Mouse (Mus musculus) liver (tissue): Measurements from ENCODE around the gene Atp9a.

Experiments used
- DNase-seq: peaks from one replicate; pipeline ENCODE4 v3.0.0-alpha.2; 2020; ENCODE audit warnings: mixed read lengths

The Atp9a gene

DNA sequence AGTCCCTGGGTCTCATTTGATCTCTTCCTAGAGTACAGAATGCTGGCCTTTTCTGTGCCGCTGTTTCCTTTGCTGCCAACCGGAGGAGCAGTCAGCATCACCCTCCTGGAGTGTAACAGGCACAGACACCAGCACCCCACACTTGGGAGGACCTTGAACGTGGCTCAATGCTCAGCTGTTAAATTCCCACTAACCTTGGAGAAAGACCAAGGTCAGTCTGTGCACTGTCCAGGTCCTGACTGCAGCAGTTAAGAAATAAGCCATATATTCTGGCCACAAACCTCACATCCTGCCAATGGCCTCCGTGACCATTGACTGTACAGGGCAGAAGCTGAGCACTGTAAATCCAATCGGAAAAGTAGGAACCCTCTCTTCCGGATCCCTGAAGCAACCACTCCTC is 148.5 kb downstream of the Atp9a start:
- no peak for DNase-seq

DNA sequence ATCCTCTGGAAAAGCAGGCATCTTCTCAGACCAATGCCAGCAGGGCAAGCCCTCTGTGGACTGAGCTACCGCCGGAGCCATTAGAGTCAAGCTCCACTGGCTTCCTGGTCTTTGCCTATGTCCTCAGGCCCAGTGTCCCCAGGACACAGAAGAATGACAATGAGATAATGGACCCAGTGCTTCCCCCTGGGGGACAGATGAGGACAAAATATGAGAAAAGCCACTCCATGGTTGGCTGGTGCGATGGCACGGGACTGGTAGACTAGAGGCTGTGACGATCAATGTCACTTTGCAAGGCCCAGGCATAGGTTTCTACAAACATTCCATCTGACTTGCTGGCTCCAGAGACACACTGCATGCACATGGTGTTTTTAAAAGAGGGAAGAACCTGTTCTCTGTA is 149.2 kb downstream of the Atp9a start:
- no peak for DNase-seq

DNA sequence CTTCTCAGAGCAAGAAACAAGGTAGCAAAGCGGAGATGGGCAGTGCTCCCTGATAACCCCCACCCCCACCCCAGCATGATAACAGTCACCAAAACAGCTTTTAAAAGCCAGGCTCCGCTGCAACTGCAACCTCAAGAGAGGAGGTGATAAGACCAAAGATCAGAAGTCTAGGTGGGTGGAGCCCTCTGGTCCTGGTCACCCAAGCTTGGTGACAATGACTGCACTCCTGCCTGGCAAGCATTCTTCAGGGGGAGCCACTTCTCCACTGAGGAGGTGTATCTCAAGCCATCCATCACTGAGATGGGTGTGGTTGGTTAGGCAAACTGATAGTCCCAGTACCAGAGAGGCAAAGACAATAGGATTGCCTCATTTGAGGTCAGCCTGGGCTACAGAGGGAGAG is 151.1 kb downstream of the Atp9a start:
- peak; percentile 28 for DNase-seq

DNA sequence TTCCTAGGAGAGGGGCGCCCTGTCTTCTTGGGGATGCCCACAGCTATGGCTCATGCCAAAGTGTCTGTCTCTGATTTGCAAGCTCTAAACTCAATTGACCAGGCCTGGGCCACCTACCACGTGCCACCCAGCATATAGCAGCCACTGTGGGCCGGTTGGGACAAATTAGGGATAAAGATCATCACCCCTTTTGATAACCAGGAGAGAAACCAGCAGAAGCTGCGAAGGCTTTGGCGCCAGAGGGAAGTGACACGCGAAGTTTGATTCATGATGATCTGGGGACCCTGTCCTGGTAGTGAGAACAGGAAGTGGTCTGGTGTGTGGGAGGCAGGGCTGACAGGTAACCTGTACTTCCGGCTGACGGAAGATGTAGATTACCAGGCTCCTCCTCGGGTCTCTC is 151.7 kb downstream of the Atp9a start:
- no peak for DNase-seq

- DNase-seq, result peak; percentile 66
These were observed 152.0 kb downstream of the Atp9a start for GRCm38 (mm10) chr2:168590168-168590551.

DNA sequence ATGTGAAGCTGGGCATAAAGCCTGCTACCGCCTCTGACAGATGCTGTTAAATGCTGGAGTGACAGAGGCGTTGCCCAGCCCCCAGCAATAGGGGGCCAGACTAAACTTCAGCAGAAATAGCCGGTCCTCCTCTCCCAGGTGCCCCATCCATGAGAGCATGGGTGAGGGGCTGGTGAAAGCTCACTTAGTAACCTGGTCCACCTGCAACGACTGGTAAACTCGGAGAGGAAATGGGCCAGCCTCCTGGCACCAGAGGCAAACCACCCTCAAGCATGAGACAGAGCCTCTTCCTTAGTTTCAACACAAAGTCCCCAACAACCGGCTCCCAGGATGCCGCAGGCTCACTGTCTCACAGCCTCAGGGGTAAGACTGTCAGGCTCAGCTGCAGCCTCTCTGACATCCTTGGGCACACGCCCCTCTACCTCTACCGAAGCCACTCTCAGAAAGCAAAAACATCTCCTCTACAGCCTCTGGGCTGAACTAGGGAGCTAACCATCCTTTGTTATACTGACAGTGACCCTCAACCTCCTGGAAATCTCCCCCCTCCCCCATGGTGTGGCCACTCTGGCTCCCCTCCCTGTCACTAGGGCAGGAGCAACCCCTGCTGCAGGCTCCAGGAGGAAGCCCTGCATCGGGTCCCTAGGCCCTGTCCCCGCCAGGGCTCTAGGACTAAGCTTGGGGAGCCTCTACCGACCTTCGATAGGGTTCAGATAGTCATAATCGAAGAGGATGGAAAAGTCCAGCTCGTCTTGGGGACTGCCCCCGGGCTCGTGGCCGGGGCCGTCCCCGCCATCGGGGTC is 152.6 kb downstream of the Atp9a start:
- DNase-seq, result no peak

GRCm38 (mm10) chr2:168588591-168589367 is 153.4 kb downstream of the Atp9a start:
- no peak for DNase-seq

DNA sequence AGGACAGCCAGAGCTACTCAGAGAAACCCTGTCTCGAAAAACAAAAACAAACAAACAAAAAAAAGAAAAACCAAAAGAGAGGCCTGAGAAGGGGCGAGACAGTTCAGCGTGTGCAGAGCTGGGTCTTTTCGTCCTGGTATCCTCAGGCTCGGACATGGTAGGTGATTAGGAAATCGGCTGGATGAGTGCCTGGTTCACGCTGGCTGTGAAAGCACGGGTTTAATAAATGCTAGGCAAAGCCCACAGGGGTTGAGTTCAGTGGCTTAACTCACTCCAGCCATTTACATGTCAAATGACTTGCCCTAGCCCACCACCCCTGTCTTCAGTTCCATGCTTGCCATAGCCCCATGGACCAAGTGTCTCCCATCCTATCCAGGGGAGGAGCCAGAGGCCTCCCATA is 155.1 kb downstream of the Atp9a start:
- no peak for DNase-seq

- DNase-seq, result no peak
These were observed 155.7 kb downstream of the Atp9a start for GRCm38 (mm10) chr2:168586512-168586911.

DNA sequence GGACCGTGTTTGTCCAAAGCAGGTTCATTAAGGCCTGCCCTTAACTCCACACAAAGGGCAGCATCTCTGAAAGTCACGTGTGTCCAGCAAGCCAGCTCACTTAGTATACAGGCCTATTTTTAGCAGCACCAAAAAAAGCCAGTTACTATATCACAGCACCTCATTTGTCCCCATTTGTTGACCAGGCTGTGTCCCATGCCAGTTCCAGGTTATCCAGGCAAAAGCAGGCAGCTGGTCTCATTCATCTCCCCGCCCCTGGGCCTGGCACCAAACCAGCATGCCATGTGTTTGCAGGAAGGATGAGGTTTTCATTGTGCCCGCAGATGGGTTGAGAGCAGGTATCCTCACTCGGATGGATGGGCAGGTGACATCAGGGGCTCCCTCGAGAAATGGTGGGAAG is 157.4 kb downstream of the Atp9a start:
- DNase-seq, result no peak
